Mouse (Mus musculus): ENCODE data around the gene Snx30.

Snx30 gene

DNA sequence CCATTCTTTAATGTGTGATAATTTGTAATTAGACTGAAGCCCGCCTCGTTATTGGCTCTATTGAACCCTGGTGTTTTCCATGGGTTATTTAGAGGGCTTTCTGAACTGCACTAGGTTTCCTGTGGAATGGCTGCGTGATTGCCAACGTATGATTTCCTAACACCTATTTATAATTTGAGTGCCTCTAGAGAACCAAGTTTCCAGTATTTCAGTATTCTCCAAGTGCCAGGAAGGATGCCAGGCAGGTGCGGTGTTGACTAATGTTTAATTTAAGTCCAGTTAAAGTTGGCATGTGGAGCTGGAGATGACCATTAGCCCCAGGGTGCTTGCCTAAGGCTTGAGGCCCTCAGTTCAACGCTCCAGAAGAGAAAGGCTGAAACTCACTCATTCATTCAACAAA is 18.5 kb upstream of the Snx30 start:
- in situ Hi-C loops (cut with MboI; ENCODE audit: unreplicated experiment in 2 of 2) = loop anchor here in 1 of 2 experiments (5.0 kb wide), 1 partner anchor 140 kb away; no protein-coding TSS in a partner anchor

- in situ Hi-C loops (cut with MboI; ENCODE audit: unreplicated experiment in 2 of 2) = loop anchor here in 1 of 2 experiments (5.0 kb wide), 1 partner anchor 138 kb away; no protein-coding TSS in a partner anchor
Observed at GRCm38 (mm10) chr4:59789015-59789414, 16.6 kb upstream of the Snx30 start.

DNA sequence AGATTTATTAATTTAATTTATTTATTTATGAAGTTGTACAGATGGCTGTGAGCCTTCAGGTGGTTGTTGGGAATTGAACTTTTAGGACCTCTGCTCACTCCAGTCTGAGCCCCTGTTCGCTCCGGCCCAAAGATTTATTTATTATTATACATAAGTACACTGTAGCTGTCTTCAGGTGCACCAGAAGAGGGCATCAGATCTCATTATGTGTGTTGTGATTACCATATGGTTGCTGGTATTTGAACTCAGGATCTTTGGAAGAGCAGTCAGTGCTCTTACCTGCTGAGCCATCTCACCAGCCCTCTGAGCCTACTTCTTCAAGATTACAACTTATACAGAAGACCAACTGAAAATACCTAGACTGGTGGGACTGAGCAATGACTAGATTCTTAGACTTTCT is 12.0 kb upstream of the Snx30 start:
- in situ Hi-C loops (cut with MboI; ENCODE audit: unreplicated experiment in 2 of 2) = loop anchor here (5.0 kb wide), 2 partner anchors 54 to 134 kb away; no protein-coding TSS in a partner anchor

GRCm38 (mm10) chr4:59794116-59794515 is 11.5 kb upstream of the Snx30 start:
- in situ Hi-C loops (cut with MboI; ENCODE audit: unreplicated experiment in 2 of 2) = loop anchor here (5.0 kb wide), 2 partner anchors 53 to 133 kb away; no protein-coding TSS in a partner anchor

DNA sequence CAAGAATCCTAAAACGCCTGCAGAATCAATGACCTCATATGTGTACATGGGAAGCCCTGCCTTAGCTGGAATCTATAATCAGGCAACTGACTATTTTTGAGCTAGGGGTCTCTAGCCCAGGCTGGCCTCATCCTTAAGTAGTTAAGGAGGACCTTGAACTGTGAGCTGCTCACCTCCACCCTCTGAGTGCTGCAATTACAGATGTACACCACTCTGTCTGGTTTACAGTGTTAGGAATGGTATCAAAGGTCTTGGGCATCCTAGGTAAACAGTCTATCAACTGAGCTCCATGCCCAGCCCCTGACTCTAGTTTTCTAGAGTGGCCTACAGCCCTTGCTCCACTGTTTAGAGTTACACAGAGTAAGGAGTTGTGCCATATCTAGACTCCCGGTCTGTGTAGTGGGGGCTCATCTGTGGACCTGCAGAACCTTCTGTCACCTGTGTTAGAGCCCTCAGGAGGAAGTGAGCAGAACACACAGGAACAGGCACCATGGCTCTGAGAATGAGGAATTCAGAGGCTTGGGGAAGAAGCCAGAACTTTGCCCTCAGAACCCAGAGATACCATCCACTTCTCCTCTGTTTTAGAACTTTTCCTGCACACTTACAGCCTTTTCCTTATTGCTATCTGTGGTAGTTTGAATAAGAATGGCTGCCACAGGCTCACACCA is 9.7 kb upstream of the Snx30 start:
- in situ Hi-C loops (cut with MboI; ENCODE audit: unreplicated experiment in 2 of 2) = no loop called here

DNA sequence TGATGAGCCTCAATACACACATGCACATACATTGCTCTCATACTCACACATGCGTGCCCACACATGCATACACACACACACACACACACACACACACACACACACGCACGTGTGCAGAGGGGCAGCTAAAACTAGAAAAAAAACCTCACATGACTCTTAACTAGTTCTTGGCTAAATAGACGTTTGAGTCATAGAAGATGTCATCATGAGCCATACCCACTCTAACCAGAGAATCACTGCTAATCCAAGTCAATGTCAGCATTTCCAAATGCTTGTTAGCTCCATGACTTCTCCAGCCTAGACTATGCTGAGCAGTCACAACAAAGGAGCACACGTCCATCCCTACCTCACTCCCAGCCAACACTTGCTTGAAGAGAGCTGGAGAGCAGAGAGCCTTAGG is 5.5 kb upstream of the Snx30 start:
- in situ Hi-C loops (cut with MboI; ENCODE audit: unreplicated experiment in 2 of 2) = loop anchor here in 1 of 2 experiments (5.0 kb wide), 1 partner anchor 47 kb away; no protein-coding TSS in a partner anchor

DNA sequence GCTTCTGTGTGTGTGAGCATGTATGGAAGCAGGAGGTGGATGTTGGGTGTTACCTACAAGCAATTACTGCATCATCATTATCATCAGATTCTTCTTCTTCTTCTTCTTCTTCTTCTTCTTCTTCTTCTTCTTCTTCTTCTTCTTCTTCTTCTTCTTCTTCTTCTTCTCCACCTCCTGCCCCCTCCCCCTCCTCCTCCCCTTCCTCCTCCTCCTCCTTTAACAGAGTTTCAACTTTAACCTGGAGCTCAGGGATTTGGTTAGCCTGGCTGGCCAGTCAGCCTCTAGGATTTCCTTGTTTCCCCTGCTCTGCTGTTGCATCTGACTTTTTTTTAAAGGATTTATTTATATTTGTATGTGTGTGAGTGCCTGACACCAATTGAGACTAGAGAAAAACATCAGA is 4.2 kb upstream of the Snx30 start, which contains the start of gene Inip:
Gene Inip (minus strand): TSS at position 101 of the 400 bp plus-strand sequence.
- in situ Hi-C loops (cut with MboI; ENCODE audit: unreplicated experiment in 2 of 2) = loop anchor here in 1 of 2 experiments (5.0 kb wide), 1 partner anchor 46 kb away; no protein-coding TSS in a partner anchor

DNA sequence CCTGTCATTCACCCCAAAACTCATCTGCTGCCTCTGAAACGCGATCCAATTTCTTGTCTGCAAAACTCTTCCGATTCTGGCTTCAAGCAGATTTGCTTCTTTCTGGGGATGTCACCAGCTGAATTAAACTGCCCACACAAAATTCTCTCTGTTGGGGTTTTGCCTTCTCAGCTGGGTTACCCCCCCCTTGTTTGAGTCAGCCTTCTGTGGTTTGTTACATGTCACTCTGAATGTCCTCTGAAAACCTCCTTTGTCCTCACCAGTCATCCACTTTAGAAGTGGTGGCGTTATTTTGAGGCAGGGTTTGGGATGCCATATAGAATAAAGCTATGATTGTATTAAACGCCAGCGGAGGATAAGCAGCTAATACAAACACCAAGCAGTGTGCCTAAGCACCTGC is 3.5 kb upstream of the Snx30 start:
- in situ Hi-C loops (cut with MboI; ENCODE audit: unreplicated experiment in 2 of 2) = loop anchor here in 1 of 2 experiments (5.0 kb wide), 1 partner anchor 45 kb away; no protein-coding TSS in a partner anchor

GRCm38 (mm10) chr4:59802792-59803191 is 2.8 kb upstream of the Snx30 start:
- in situ Hi-C loops (cut with MboI; ENCODE audit: unreplicated experiment in 2 of 2) = loop anchor here in 1 of 2 experiments (5.0 kb wide), 1 partner anchor 45 kb away; no protein-coding TSS in a partner anchor

DNA sequence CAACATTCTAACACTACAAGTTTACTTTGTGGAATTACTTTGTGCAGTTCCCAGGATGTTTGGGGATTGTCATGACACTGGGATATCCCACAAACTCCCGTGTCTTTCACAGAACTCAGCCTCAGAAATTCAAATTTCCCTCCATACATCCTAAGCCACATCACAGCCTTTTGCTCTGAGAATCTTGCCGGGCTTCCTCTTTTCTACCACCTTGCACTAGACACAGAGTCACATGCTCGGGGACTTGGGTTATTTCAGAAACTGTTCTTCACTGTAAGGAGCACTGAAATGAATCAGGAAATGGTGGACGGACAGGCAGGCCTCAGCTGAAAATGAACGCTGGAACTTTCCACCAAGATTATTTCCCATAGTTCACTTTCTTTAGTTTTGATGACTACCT is 2.3 kb upstream of the Snx30 start:
- in situ Hi-C loops (cut with MboI; ENCODE audit: unreplicated experiment in 2 of 2) = loop anchor here in 1 of 2 experiments (5.0 kb wide), 1 partner anchor 44 kb away; no protein-coding TSS in a partner anchor

DNA sequence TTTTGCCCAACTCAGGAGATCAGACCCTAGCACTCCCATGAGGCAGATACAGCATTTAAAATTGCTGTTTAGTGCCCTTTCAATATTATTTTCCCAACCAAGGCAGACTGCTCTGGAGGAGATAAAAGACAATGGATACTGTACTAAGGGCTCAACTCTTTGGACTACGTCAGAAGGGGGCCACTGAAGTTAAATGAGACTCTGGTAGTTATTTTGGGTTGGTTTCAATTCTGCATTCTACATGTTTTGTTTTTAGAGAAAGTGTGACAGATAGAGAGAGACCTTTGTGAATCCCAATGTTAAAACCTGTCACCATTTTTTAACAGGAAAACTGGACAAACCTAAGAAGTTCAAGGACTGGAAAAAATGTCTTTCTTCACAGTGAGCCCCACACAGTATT is 886 bp upstream of the Snx30 start:
- in situ Hi-C loops (cut with MboI; ENCODE audit: unreplicated experiment in 2 of 2) = loop anchor here in 1 of 2 experiments (5.0 kb wide), 1 partner anchor 43 kb away; no protein-coding TSS in a partner anchor

GRCm38 (mm10) chr4:59805968-59806878 is 583 bp downstream of the Snx30 start:
- in situ Hi-C loops (cut with MboI; ENCODE audit: unreplicated experiment in 2 of 2) = no loop called here

DNA sequence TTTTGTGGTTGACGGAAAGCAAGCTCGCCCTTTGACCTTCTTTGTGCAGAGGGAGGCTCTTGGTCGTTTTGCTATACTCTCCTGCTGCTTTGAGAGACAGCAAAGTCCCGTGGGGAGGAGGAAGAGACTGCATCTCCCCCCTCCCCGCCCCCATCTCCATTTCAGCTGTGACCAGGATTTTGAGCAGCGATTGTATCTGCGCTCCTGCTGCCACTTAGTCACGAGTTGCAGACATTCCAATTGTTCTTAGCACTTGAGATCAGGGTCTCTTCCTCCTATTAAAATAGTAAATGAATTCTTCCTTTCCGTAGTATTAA is 1.2 kb downstream of the Snx30 start:
- in situ Hi-C loops (cut with MboI; ENCODE audit: unreplicated experiment in 2 of 2) = no loop called here

GRCm38 (mm10) chr4:59807521-59807920 is 1.9 kb downstream of the Snx30 start:
- in situ Hi-C loops (cut with MboI; ENCODE audit: unreplicated experiment in 2 of 2) = no loop called here

- in situ Hi-C loops (cut with MboI; ENCODE audit: unreplicated experiment in 2 of 2) = no loop called here
Observed at GRCm38 (mm10) chr4:59808396-59808795, 2.8 kb downstream of the Snx30 start.

DNA sequence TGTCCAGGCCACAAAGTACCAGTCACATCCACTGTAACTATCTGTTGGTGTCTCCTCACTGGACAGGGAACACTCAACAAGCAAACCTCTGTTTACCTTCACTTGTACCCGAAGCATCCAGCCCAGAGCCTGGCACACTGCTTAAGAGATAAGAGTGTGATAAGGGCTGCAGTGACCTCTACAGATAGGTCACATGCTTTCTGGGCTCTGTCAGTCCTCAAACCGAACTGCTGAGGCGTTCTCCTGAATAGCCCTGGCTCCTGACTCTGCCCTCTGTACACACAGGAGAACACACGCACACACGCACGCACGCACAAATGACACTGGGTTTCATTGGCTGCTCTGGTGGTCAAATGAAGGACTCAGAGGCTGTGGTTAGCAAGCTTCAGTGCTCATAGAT is 8.5 kb downstream of the Snx30 start:
- in situ Hi-C loops (cut with MboI; ENCODE audit: unreplicated experiment in 2 of 2) = no loop called here

GRCm38 (mm10) chr4:59815121-59815810 is 9.6 kb downstream of the Snx30 start:
- in situ Hi-C loops (cut with MboI; ENCODE audit: unreplicated experiment in 2 of 2) = no loop called here

GRCm38 (mm10) chr4:59816016-59816415 is 10.4 kb downstream of the Snx30 start:
- in situ Hi-C loops (cut with MboI; ENCODE audit: unreplicated experiment in 2 of 2) = no loop called here

DNA sequence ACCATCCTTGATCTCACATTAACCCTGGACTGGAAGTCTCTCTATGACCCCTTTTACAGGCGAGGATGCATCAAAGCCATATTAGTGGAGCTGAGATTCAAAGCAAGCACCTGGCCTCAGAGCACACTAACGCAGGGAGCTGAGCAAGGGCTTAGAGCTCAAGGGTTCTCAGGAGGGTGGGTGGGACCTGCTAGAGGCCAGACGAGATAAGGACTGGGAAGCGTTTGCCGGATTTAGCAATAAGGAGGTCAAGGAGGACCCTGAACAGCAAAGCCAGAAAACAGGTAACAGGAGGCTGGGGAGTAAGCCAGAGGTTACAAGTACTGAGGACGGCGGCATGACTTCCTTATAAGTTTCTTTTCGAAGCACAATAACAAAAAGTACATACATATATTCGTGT is 10.8 kb downstream of the Snx30 start:
- in situ Hi-C loops (cut with MboI; ENCODE audit: unreplicated experiment in 2 of 2) = no loop called here

- in situ Hi-C loops (cut with MboI; ENCODE audit: unreplicated experiment in 2 of 2) = no loop called here
Observed at GRCm38 (mm10) chr4:59817790-59818189, 12.2 kb downstream of the Snx30 start.
